In the genomic region with DNA sequence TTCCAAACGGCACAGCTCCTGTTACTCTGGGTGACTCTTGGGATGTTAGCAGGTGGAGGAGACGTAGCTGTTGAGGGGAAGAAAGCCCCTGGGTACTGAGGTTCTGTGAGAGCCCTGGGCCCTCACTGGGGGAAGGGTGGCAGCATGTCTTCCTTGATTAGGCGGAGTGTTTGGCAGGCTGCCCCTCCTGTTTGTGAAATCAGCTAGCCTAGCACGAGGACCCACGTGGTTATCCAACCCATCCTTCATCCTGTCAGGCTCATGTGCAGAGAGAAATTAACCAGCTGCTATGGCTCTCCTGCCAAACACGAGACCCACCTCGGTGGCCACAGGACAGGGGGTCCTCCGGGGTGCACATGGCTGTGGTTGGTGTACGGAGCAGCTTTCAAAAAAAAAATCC, we compare ENCODE assay signal across 9 mouse cellular contexts.
DNase-seq lines count a peak whose midpoint lies in the region; ATAC-seq and TF ChIP-seq lines count a peak whose summit lies in the region.
"Had no signal": no experiment of that assay in that cellular context is flagged by ENCODE, and none has a peak within 500 bp of the region (broad histone marks: within the 10 kb centered on the region; RNA-seq: fewer than 3 reads in every experiment).

No protein-coding gene starts in this region.

- ATAC-seq in neural tube, embryonic 11.5 days (ENCODE audit: insufficient read depth, low FRiP score, low TSS enrichment), result no peak
- no peak for ATAC-seq in erythroid progenitor cell, adult 5-6 weeks (replicated peaks; ENCODE audit: low FRiP score, poor library complexity, severe bottlenecking)

- no peaks in the 10 kb centered on the region for H3K9me3 ChIP-seq in neural tube, embryonic 11.5 days (ENCODE audit: control insufficient read depth, low read length)
- H3K9me3 ChIP-seq: neural tube, embryonic 12.5 days had no signal

- WGBS in neural tube, embryonic 11.5 days, result 55% methylated on average over 9 of the region's 9 CpGs
- 46% methylated on average over 9 of the region's 9 CpGs for WGBS in thymus, adult 2 months

- no peak overlapping the region for H3K9ac ChIP-seq in neural tube, embryonic 11.5 days (ENCODE audit: low read length)
- H3K9ac ChIP-seq: neural tube, embryonic 12.5 days had no signal

- H3K4me1 ChIP-seq in neural tube, embryonic 11.5 days (ENCODE audit: control insufficient read depth, insufficient read depth, low read length), result peaks cover 5% of the 10 kb centered on the region
- H3K4me1 ChIP-seq in thymus, adult 2 months (replicated peaks; ENCODE audit: control insufficient read depth, insufficient read depth, low read length), result no peaks in the 10 kb centered on the region; the same call in 1 of the 2 replicates

- H3K27me3 ChIP-seq in neural tube, embryonic 11.5 days (ENCODE audit: control insufficient read depth, insufficient read depth, low read length), result no peaks in the 10 kb centered on the region
- H3K27me3 ChIP-seq in thymus, adult 2 months (ENCODE audit: control insufficient read depth, insufficient read depth, low read length), result no peaks in the 10 kb centered on the region
- H3K27me3 ChIP-seq: neural tube, embryonic 12.5 days had no signal

- TF ChIP-seq POLR2A in thymus, adult 2 months (IDR thresholded peaks at IDR 0.05; ENCODE audit: control insufficient read depth, extremely low read depth, insufficient read depth, low read length, poor library complexity), result no peak

- no peak overlapping the region for H3K4me3 ChIP-seq in neural tube, embryonic 11.5 days (ENCODE audit: low read depth, low read length)
- H3K4me3 ChIP-seq in thymus, adult 2 months (ENCODE audit: control insufficient read depth, insufficient read depth, low read length), result no peak overlapping the region
- H3K4me3 ChIP-seq: neural tube, embryonic 12.5 days had no signal

- intact Hi-C loops in heart, postnatal 10 days (cut with DNase I), result no loop called here

- H3K4me2 ChIP-seq in neural tube, embryonic 11.5 days (ENCODE audit: low read depth), result no peak overlapping the region
- H3K4me2 ChIP-seq: neural tube, embryonic 12.5 days had no signal

- no peaks in the 10 kb centered on the region for H3K36me3 ChIP-seq in neural tube, embryonic 11.5 days (ENCODE audit: control insufficient read depth, insufficient read depth, low read length)
- H3K36me3 ChIP-seq in thymus, adult 2 months (ENCODE audit: control insufficient read depth, insufficient read depth, low read length), result no peaks in the 10 kb centered on the region
- H3K36me3 ChIP-seq: neural tube, embryonic 12.5 days had no signal

- H3K27ac ChIP-seq in neural tube, embryonic 11.5 days (ENCODE audit: low read depth, low read length), result no peak overlapping the region
- H3K27ac ChIP-seq in thymus, adult 2 months (ENCODE audit: control insufficient read depth, insufficient read depth, low read length), result no peak overlapping the region
- H3K27ac ChIP-seq: neural tube, embryonic 12.5 days had no signal

- no peak for TF ChIP-seq CTCF in thymus, adult 2 months (IDR thresholded peaks at IDR 0.05; ENCODE audit: borderline replicate concordance, control insufficient read depth, extremely low read depth, insufficient read depth, low read length, poor library complexity)

- DNase-seq in neural tube, embryonic 11.5 days (ENCODE audit: low spot score), result peak; percentile 44
- no peak for DNase-seq in neural tube, embryonic 10.5 days (ENCODE audit: extremely low spot score, low spot score)
- peak; percentile 60 for DNase-seq in embryo, embryonic 10 days (ENCODE audit: low spot score)
- DNase-seq in heart, postnatal 10 days, result peak; percentile 89 to 91
- peak; percentile 72 for DNase-seq in layer of hippocampus, adult 9-11 months
- no peak for DNase-seq in thymus, adult 2 months
- no peak for DNase-seq in c-Kit-positive CD71-positive TER-119-positive erythroid progenitor cells, embryonic 14.5 days (ENCODE audit: low spot score)

Comparison
In these comparisons a context has a peak if more than half of its experiments do, and no peak if none do; other contexts are left out.
1. DNase-seq: peak in neural tube, embryonic 11.5 days (single experiment), embryo, embryonic 10 days (single experiment), heart, postnatal 10 days (2 of 2) and layer of hippocampus, adult 9-11 months (single experiment); none in neural tube, embryonic 10.5 days (single experiment), thymus, adult 2 months (single experiment) and c-Kit-positive CD71-positive TER-119-positive erythroid progenitor cells, embryonic 14.5 days (single experiment).